Mouse (Mus musculus): ENCODE results near the gene Gstz1.

DNA sequence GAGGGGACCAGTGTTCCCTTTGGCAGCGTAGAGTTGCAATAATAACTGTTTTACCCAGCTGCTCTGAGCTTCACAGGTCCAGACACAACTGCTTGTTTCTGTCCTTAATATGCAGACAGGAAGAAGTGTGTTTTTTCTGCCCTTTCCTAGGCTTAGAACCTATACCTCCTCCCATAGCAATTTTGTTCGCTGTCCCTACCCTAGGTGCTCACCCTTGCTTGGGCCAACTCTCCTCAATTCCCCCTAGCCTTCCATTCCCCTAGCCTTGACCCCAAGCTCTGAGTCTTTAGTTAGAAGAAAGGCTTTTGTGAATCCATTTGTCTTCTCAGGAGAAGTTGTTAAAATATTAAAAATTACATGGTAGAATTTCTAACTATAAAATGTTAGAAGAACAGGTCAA is 8.2 kb upstream of the Gstz1 start:
- no peak for TF ChIP-seq POLR2A (IDR thresholded peaks at IDR 0.05; ENCODE audit: control insufficient read depth, low read depth, low read length)
- TF ChIP-seq CTCF (IDR thresholded peaks at IDR 0.05; ENCODE audit: control insufficient read depth, insufficient read depth, insufficient replicate concordance, low read depth, low read length): no peak

Measured in testis, adult 2 months (tissue).